Mouse (Mus musculus) thymus, postnatal 0 days (tissue): ENCODE data around the gene Plppr3. TPM values are rescaled to one million over a fixed set of nuclear protein-coding genes. Genes with fewer than 3 reads are reported as not detected.

Experiments
- DNase-seq: peaks from one replicate; pipeline ENCODE4 v3.0.0-alpha.2; 2015; ENCODE audit warnings: low spot score
- polyA plus RNA-seq: library from polyadenylated mRNA; unstranded; fragments of >200 nt; fragmentation: Nextera tagmentation; extraction: Ambion mirVana; gene quantifications from 2 replicates; pipeline ENCODE4 v1.2.1, GENCODE M21; 2015

Plppr3 gene
- 3.3 and 3.4 TPM in 2 replicates for polyA plus RNA-seq

GRCm38 (mm10) chr10:79874290-79874862 lies at the start of gene Plppr3, which contains the start of gene Prtn3:
Gene Plppr3 (minus strand): TSS chr10:79874634.
Gene Prtn3 (plus strand): TSS chr10:79874476.
- DNase-seq = peak; percentile 31

- no peak for DNase-seq
Observed at GRCm38 (mm10) chr10:79921572-79921971, 47.1 kb upstream of the Plppr3 start.

GRCm38 (mm10) chr10:79920958-79921535 lies 46.6 kb upstream of the Plppr3 start, which contains the start of gene R3hdm4:
Gene R3hdm4 (minus strand): TSS chr10:79921208.
- peak; percentile 45 for DNase-seq

- DNase-seq = no peak
Observed at GRCm38 (mm10) chr10:79920056-79920890, 45.8 kb upstream of the Plppr3 start.

- no peak for DNase-seq
Observed at GRCm38 (mm10) chr10:79919251-79919849, 44.9 kb upstream of the Plppr3 start.

GRCm38 (mm10) chr10:79918231-79919078 lies 44.0 kb upstream of the Plppr3 start:
- DNase-seq = no peak

GRCm38 (mm10) chr10:79917532-79918100 lies 43.2 kb upstream of the Plppr3 start:
- no peak for DNase-seq

GRCm38 (mm10) chr10:79916808-79917531 lies 42.5 kb upstream of the Plppr3 start, which contains the start of gene Kiss1r:
Gene Kiss1r (plus strand): TSS chr10:79916971.
- DNase-seq = peak; percentile 80

- no peak for DNase-seq
Observed at GRCm38 (mm10) chr10:79916081-79916480, 41.6 kb upstream of the Plppr3 start.

GRCm38 (mm10) chr10:79914948-79915596 lies 40.6 kb upstream of the Plppr3 start:
- no peak for DNase-seq

- no peak for DNase-seq
Observed at GRCm38 (mm10) chr10:79914131-79914947, 39.9 kb upstream of the Plppr3 start.

GRCm38 (mm10) chr10:79912412-79912811 lies 38.0 kb upstream of the Plppr3 start:
- no peak for DNase-seq

GRCm38 (mm10) chr10:79910556-79910955 lies 36.1 kb upstream of the Plppr3 start, which contains the start of gene Gm26602:
Gene Gm26602 (plus strand): TSS chr10:79910856.
- DNase-seq = no peak

- DNase-seq = no peak
Observed at GRCm38 (mm10) chr10:79909092-79909922, 34.9 kb upstream of the Plppr3 start.

- DNase-seq = peak; percentile 97
Observed at GRCm38 (mm10) chr10:79908167-79909091, 34.0 kb upstream of the Plppr3 start, which contains the start of gene Med16. Gene Med16 (minus strand): TSS chr10:79908923.

- no peak for DNase-seq
Observed at GRCm38 (mm10) chr10:79907415-79907814, 33.0 kb upstream of the Plppr3 start.
